Mouse (Mus musculus) inflammation-experienced regulatory T-cells, adult 6 months (primary cell): ENCODE results near the gene Macrod2. TPM values are rescaled to one million over a fixed set of nuclear protein-coding genes. Genes with fewer than 3 reads are reported as not detected.

Experiments used
- ATAC-seq: one replicate; pipeline ENCODE4 v1.8.0; 2017
- polyA plus RNA-seq, 3 experiments: library from polyadenylated mRNA; unstranded; fragments of 100-300 nt; shearing (Covaris generic); gene quantifications; one replicate each; pipeline ENCODE4 v1.2.1; 2017

Macrod2 gene
- polyA plus RNA-seq, 3 experiments from 2014 or later: not detected

DNA sequence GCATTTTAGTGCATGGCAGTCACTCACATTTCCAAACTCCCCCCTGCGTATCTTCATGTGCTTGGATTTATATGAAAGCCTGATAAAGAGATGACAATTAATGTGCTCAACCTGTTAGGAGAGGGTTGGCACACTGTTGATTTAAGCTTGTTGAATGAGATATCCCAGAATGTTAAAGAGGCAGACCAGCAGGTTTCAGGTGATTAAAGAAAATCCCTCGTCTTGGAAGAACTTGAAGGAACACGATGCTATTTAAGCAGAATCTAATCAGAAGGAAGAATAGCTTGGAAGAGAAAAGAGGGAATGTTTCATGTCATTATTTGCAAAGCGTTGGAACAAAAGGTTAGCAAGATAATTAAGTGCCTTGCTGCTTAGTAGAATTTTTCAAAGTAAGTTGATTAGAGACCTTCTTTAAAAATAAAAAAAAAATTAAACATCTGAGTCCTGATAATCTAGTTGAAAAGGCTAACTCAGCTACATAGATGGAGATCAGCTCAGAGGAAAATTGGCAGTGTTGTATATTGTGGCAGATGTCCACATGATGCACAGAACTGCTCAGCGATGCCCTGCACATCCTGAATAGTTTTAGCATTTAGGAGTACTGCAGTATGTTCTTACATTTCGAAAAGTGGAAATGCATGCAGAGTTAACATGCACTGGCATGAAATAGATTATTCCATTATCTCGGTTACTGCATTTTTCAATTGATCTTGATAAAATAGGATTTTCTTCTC is 518.7 kb downstream of the Macrod2 start:
- no peak for ATAC-seq

DNA sequence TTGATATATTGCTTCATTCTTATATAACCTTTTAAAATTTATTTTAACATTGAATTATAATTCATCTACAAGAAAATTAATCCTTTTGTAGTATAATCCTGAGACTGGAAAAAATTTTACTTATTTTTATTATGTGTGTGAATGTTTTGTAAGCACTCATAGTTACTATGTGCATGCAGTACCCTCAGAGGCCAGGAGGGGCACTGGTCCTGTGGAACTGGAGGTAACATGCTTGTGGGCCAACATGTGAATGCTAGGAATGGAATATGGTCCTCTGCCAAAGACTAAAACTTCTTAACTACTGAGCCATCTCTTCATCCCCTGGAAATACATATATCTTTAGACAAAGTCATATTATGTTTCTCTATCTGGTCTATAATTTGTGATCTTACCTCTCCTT is 531.8 kb downstream of the Macrod2 start:
- no peak for ATAC-seq

DNA sequence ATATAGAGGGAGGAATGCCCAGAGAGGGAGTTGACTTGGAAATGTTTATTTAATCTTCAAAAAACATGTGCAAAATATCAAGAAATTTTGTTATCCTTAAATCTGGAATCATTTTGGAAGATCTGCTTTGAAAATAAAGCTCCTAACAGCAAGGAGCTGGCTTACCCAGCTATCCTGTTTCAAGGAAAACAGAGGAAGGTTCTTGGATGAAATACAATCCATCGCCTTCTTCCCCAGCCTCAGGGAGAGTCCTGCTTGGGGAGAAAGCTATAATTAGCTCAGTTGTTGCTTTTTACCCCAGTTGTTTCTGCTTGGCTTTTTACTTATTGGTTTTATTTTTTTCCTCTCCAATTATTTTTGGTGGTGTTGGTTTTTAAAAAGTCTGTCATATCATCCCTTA is 539.4 kb downstream of the Macrod2 start:
- no peak for ATAC-seq

DNA sequence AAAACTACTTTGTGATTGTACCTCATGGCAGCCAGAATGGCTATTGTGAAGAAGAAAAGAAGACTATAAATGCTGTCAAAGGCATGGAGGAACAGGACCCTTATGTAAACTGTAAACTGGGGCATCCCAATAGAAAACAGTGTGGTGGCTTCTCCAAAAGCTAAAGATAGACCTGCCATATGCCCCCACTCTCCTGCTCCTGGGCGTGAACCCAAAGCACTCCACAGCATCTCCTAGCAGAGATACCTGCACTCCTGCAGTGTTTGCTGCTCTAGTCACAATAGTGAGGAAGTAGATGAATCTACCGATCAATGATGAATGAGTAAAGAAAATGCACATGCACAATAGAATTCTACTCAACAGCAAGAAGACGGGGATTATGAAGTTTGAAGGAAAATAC is 554.4 kb downstream of the Macrod2 start:
- ATAC-seq: no peak

DNA sequence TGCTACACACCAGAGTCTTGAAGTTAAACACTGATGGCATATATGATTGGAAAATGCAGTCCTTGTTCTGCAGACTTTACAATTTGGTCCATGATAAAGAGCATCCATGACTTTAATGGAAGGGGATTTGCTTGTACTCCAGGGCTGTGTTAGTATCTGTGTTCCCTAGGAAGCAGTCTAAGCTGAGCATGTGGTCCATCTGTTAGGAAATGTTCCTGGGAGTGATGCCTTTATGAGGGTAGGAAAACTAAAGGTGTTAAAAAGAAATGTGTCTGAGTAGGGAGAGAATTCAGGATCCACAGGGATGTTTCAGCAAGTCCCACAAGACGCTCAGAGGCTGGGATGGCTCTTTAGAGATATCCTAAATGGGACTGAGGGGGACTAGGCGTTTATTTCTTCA is 564.1 kb downstream of the Macrod2 start:
- ATAC-seq: no peak

- no peak for ATAC-seq
Observed at GRCm38 (mm10) chr2:140970181-140970580, 575.1 kb downstream of the Macrod2 start.

DNA sequence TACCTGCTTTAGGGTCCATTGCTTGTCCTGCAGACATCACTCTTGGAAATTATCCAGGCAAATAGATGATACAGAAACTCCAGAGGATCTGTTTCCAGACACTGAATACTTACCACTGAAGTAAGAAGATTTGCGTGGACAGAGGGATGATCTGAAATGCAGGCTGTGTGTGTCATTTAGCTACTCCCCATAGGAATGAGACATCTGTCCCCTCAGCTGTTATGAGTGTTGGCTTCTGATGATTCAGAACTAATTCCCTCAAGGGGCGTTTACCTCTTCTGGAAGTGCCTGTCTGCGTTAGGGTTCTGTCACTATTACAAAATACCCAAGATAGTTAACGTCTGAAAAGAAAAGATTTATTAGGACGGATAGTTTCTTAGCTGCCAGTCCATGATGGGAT is 576.7 kb downstream of the Macrod2 start:
- ATAC-seq: no peak

- no peak for ATAC-seq
Observed at GRCm38 (mm10) chr2:140985670-140986372, 590.7 kb downstream of the Macrod2 start.

- no peak for ATAC-seq
Observed at GRCm38 (mm10) chr2:141003846-141004245, 608.7 kb downstream of the Macrod2 start.

GRCm38 (mm10) chr2:141004326-141004725 is 609.2 kb downstream of the Macrod2 start:
- ATAC-seq: no peak

DNA sequence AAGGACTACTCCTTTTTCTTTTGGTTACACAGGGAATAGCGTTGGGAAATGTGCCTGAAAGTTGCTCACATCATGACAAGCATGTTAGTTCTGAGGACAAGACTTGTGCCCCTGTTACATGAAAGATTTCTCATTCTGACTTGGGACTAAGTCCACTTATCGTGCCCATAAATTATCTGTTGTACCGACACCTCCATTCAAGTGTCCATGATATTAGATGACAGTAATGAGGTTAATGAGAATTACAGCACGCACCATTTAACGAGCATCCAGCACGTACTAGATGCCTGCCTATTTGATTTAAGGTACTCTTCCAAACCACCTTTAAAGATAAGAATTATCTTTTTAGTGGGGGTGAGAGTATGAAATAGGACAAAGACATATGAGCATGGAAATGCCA is 610.5 kb downstream of the Macrod2 start:
- no peak for ATAC-seq

DNA sequence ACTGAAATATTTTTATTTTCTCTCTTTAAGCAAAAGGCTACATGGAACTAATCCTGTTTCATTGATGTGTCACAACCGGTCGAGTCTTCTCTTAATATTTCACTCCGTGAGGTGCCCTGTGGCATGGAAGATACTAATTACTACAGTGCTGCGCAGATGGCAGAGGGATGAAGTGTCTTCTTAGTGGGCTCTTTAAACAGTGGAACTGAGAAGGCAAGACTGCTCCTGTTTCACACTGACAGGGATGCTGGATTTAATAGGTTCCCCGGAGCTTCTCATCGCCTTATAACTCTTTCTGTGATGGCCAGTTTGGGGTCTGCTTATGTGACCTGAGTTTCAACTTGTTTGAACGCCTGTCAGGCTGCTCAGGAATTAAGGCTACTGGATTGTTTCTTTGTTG is 612.6 kb downstream of the Macrod2 start:
- ATAC-seq: no peak

DNA sequence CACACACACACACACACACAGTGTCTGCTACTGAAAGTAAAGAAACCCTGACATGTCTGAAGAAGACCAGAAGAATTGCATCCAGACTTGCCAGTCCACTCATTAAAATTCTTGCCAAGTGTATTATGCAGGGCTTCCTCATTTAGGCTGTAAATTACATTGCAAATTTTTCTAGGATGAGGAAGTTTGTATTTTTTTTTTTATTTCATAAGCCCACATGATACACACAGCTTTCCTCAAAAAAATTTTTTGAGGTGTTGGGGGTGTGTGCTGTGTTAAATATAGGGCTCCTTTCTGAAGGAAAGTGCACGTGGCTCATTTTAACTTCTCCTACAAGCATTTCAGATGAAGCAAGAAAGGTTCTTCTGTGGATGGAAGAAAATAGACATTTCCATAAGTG is 613.3 kb downstream of the Macrod2 start:
- no peak for ATAC-seq

DNA sequence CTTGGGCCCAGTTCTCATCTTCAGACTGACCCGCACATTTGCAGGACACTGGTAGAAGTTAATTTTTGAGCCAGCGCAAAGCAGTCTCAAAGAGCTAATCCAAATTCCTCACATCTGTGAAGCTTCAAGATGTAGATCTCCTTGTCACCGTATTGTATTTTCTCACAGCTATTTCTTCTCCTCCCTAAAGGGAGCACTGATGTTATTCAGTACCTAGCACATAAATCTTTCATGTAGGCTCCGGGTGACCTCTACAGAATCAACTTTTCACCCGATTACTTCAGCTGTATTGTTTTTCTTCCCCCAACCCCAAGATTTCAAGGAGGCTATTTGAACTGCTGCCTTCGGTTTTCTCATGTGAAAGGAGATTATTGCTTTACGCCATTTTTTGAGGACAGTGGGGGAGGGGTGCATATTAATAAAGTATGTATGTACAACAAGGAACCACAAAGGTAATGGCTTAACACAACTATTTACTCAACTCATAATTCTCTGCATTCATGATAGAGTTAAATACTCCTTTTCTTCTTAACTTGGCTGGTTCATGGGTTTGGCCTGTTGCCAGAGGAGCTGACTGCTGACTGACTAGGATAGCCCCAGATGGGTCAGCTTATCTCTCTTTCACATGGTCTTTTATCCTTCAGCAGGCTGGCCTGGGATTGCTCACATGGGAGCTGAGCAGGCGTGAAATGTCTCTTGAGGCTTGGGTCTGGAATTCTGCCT is 618.5 kb downstream of the Macrod2 start:
- no peak for ATAC-seq

GRCm38 (mm10) chr2:141022971-141023370 is 627.9 kb downstream of the Macrod2 start:
- no peak for ATAC-seq

GRCm38 (mm10) chr2:141023916-141024315 is 628.8 kb downstream of the Macrod2 start:
- ATAC-seq: no peak

DNA sequence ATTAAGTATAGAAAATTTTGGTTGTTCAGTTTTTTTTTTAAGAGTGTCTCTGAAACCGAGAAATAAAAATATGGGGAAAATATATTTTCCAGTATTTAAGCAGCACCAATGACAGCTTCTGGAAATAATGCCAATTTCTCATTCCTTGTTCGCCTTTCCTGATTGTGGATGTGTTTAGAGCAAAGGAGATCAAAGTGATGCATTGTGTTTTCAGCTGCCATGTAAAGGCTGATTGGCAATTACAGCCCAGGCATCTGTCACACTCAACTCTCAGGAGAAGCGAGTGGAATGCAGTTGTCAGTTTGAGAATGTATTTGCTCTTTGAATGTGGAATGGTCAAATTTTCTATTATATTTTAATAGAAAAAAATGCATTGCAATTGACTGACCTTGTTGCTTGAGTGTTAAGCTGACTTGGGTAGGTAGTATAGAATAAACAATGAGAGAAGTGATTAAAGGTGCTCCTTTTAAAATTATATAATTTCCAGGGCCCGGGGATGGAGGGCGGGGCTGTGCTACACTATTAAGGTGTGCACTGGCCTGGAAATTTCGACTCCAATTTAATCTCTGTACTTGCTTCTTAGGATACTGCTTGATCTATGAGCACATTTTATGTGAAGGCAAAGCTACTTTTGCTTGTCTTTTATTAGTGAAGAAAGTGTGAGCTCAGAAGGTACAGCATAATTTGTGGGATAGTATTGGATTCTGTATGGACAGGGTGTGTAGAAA is 629.4 kb downstream of the Macrod2 start:
- no peak for ATAC-seq

GRCm38 (mm10) chr2:141056685-141057454 is 661.8 kb downstream of the Macrod2 start:
- ATAC-seq: no peak

DNA sequence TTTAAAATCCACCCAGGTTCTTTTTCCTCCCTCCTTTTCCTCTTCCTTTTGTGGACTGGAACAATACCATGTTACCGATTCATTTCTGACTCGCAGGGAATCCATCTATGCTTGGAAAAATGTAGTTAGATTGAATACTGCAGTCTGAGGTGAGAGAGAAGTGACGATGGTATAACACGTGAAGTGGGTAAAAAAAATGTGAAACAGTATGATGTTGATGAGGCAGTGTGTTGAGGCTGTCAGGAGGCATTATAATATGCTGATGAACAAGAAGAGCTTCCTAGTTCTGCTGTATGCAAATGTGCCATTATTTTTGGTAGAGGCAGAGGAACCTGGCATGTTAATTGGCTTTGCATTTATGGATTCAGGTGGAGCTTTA is 662.3 kb downstream of the Macrod2 start:
- ATAC-seq: no peak

DNA sequence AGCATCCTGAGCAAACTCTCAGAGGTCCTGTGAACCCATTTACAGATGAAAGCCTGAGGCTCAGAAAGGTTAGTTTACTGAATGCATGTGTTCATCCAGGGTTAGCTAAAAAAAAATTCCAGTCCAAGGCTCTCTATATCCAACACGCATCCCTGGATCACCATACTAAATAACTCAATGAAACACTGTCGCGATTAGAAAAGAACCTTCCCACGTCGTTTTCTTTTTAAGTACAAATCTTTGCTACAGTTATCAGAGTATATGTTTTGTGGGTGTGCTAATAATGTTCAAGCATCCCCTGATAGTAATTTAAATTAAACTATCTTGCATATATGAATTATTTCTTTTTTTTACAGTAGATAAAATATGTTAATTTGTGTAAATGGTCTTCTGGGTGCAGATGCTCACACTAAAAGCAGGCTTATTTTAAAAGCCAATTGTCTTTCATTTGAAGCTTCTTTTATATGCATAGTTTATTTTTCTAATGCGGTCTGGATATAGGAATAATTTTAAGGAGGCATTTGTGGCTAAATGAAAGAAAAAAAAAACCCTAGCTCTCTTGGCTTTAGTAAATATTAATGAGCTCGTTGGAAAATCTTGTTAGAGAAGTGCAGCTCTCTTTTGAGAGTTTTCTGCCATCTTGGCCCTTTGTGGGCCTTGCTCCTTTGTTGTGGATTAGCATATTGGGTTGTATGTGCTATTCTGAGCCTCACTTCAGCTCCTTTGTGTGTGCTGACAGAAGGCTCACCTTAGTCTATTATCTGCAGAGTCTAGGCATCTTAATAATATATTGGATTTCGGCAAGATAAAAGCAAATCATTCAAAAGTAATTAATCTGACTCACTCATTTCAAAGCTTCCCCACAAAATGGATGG is 679.1 kb downstream of the Macrod2 start:
- ATAC-seq: no peak

- ATAC-seq: no peak
Observed at GRCm38 (mm10) chr2:141078221-141078620, 683.1 kb downstream of the Macrod2 start.
